Mouse (Mus musculus) urinary bladder, postnatal 4 days (tissue): ENCODE results near the gene Defb47.
A peak's percentile ranks its signal among the peaks of the same experiment; 100 is the strongest.

ENCODE experiments used
- DNase-seq, 2 experiments: peaks; one replicate each; pipeline ENCODE4 v3.0.0; 2021 to 2022; ENCODE audit warnings: low spot score in 2 of 2

The Defb47 gene

DNA sequence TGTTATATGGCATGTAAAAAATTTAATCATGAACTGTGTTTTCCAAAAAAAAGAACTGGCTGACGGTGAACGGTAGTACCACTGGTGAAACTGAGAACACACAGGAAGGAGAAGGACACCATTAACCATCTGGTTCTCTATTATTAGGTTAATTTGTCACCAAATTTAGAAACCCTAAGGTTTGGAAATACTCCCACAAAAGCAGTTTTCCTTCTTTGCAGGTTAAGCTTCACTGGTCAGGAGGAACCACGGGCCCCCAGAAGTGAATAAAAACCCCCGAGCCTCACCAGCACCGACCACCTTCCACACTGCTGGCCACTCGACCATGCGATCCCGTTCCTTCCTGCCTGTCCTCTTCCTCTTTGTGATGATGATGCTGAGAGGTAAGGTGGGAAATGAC is at the start of gene Defb47:
Gene Defb47, plus strand, starts transcription at position 301 of the 400 bp plus-strand sequence.
- DNase-seq = no peak

DNA sequence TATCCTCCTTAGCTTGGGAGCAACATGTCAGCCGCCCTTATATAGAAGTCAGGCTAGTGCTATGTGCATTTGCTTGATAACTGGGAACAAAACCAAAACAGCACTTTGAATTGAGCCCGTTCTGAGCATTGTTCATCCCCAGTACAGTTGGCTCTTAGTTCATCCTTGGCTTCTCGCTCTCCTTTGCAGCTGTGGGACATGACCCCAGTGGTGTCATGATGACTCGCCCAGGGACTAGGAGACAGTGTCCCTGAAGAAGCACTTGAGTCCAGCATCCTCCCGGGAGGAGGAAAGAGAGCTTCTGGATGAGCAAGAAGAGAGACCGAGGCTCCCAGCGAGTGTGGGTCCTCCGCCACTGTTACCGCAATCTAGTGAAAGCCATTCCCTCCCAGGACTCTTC is 41.8 kb upstream of the Defb47 start:
- no peak for DNase-seq

DNA sequence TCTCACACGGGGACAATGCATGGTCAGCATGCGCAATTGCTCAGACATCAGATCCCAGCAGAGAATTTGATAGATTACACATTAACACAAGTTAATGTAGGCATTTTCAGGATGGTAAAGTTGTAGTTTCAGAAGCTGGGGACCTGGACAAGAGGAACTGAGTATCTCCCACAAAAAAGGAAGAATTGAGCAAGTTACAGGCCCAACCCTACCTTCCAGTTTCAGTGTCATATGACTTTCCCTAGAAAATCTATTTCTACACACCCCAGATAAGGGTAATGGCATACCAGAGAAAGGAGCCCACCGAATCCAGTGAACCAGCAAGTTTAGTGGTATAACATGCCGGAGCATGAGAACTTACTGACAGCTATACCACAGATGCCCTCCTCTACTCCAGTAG is 34.2 kb upstream of the Defb47 start:
- no peak for DNase-seq

DNA sequence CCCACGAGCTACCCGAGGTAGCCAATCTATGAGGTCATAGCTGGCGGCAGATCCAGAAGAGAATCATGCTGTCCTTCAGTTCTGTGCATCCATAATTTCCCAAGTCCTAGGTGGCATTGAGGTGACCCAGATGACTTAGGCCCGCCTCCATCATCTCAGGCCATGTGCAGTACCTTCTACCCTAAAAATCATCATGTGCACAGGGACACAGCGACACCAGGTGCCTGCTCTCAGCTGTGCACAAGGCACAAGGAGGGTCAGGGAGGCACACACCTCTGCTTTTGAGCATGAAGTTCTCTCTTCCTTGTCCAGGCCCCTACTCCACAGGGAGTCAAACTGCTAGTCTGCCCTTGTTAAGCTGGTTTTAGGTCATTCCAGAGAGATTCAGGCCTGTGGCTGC is 32.5 kb upstream of the Defb47 start:
- no peak for DNase-seq

GRCm38 (mm10) chr14:62965811-62966520 is 31.9 kb upstream of the Defb47 start:
- no peak for DNase-seq

DNA sequence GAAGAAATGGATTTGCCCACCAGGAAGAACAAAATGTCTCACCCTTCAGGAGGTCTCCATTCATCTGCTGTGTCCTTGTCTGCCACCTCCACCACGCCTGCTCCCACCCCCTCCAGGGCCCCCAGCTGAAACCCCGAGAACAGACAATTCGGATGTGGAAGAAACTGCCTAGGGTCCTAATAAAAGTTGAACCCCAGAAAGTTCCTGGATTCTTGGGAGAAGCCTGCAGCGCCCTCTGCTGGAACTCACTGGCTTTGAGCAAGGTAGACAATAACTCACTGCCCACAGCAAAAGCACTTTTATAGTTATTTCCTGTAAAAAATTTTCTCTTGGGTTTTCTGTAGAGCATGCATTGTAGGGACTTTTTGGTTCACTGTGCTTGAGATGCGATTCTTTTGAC is 22.8 kb upstream of the Defb47 start:
- DNase-seq = peak; percentile 28 to 76

DNA sequence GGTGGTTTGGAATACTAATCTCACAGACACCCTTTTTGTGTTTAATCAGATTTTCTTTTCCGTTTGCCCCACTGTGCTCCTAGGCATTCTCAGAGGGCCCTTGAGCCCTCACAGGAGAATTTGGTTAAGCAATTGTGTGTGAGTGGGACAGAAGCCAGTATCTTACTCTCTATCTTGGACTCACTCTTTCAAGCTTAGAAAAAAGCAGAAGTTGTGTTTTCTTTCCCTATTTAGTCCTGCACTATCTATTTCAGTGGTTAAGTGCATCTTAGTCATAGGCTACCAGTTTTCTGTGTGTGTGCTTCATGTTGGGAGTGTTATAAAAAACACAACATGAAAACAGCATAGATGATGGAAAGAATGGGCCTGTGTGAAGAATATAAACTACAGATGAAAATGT is 18.1 kb upstream of the Defb47 start:
- no peak for DNase-seq

DNA sequence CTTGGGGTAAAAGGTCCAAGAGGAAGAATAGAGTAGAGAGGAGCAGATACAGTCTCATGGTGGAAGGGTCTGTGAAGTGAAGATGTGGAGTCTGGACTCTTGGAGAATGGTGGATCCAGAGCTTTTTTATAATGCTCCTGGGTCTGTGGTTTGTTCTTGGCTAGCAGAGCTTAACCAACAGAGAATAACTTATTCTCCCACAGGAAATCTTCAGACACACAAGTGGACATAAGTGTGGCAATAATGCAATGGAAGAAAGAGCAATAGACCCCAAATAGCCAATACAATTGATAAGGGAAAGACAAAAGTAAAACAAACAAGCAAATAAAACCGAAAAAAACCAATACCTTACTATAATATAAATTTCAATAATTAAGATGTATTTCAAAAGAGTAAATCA is 13.5 kb upstream of the Defb47 start, which contains the start of gene Defb48:
Gene Defb48, minus strand, starts transcription at position 101 of the 400 bp plus-strand sequence.
- DNase-seq = no peak

DNA sequence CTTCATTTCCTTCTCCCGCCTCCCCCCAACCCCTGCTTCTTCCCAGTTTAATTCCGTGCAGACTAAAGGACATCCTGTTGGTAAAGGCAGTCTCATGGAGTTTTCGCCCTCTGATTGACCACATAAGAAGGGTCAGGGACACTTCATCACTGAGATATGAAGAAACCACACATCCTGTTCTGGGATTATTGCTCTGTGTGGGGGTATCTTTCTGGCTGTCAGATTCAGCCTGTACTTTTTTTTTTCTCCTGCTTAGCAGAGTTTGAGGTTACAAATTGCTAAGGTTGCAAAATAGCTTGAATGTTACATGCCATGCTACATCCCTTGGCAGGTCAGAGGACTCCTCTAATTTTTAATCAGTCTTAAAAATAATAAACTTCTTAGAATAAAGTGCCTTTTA is 6.6 kb upstream of the Defb47 start:
- no peak for DNase-seq

- DNase-seq = no peak
Observed at GRCm38 (mm10) chr14:62991849-62992510, 5.9 kb upstream of the Defb47 start.

DNA sequence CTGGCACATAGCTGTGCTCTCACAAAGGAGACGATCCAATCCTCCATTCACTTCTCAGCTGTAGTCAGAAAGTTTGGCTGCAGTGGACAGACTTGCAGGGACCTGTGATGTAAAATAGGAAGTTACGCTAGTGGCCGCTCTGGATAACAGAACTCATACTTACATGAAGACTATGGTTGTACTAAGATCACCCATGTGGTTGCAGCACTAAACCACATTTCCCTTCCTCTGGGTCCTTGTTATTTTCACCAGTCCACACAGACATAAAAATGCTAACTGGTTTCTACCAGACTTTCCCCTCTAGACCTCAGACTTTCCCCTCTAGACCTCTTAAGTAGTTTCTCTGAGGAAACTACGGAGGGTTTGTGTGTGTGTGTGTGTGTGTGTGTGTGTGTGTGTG is 1.1 kb downstream of the Defb47 start:
- no peak for DNase-seq

DNA sequence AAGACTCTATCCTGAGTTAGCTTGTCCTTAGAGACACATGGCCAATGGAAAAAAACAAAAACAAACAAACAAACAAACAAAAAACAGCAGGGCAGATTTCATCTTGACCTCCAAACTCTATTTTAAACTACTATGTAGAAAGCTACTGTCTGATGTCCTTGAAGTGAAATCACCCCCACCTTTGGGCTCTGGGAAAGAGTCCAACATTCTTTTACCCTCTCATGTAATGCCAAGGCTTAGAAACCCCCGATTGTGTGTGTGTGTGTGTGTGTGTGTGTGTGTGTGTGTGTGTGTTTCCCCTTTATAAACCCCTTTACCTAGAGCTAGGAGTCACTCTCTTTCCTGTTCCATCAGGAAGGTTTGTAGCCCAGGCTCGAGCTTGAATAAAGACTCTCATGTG is 4.7 kb downstream of the Defb47 start:
- DNase-seq = no peak

DNA sequence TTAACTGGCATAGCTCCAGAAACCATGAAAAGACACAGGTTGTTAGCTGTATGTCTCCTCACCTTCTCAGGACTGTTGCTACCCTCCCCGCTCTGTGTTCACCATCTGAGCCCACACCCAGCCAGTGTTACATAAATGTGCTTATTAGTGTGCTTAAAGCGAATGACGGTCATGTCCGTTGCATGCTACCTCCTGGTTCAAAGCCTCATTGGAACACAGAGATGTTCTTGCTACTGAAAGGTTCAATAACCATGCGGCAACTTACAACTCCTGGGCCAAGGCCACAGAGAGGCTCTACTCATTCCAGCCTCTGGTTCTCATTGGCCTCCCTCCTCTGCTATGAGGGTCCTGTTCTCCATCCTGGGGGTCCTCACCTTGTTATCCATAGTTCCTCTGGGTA is 13.6 kb downstream of the Defb47 start, which contains the start of gene Defb43:
Gene Defb43, plus strand, starts transcription at position 301 of the 400 bp plus-strand sequence.
- no peak for DNase-seq

DNA sequence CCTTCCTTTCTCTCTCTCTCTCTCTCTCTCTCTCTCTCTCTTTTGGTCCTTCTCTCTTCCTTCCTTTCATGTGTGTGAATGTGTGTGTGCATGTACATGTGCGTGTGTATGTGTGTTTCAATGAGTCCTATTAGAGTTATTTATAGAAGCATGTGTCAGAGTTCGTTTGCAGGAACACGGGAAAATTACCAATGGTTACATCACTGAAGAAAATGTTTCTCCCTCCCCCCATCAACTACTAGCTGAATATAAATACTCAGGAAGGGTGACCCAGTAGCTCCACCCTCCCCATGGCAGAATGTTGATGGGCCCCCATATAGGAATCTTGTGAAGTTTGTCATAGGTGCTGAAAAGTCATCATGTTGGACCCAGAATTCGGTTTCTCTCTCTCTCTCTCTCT is 15.2 kb downstream of the Defb47 start:
- no peak for DNase-seq

DNA sequence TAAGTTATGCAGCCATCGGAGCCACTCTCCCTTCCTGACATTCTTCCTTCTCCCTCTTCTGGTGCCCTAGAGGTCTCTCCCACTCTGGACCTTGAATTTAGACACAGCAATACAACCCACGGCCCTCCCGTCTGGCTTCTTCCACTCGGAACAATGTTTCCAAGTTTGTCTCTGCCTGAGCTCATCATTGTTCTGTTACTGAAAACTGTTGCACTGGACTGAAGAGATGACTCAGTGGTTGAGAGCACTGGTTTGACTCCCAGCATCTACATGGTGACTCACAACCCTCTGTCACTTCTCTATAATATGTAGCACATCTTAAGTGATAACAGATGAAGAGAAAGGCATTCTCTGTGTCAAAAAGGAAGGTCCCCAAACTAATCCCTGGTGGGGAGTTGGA is 16.8 kb downstream of the Defb47 start:
- DNase-seq = no peak

GRCm38 (mm10) chr14:63020524-63021156 is 22.8 kb downstream of the Defb47 start:
- no peak for DNase-seq

- no peak for DNase-seq
Observed at GRCm38 (mm10) chr14:63046691-63047090, 48.8 kb downstream of the Defb47 start, which contains the start of gene Defb42. Gene Defb42 (plus strand): TSS chr14:63046991.

- DNase-seq = no peak
Observed at GRCm38 (mm10) chr14:63049910-63050370, 52.1 kb downstream of the Defb47 start, which contains the start of gene Defb30. Gene Defb30 (minus strand): TSS chr14:63049960.
